Mouse (Mus musculus) kidney, adult 2 months (tissue): ENCODE measurements around the gene Dqx1. TPM values are rescaled to one million over a fixed set of nuclear protein-coding genes. Genes with fewer than 3 reads are reported as not detected.

Experiments used
- DNase-seq: peaks from one replicate; pipeline ENCODE4 v3.0.0; 2021
- H3K27ac ChIP-seq: fragments of 200-500 bp; 2 replicates; pipeline ENCODE4 v1.5.1; 2012; ENCODE audit warnings: low read depth, low read length, control low read depth, inconsistent platforms; ENCODE audit not compliant: insufficient read depth
- H3K27me3 ChIP-seq: fragments of 200-500 bp; replicated peaks from 2 replicates; pipeline ENCODE4 v1.6.1; 2012; ENCODE audit warnings: mild to moderate bottlenecking, moderate library complexity, low read length, inconsistent platforms; ENCODE audit not compliant: control insufficient read depth, insufficient read depth
- H3K36me3 ChIP-seq: fragments of 200-500 bp; 2 replicates; pipeline ENCODE4 v1.6.1; 2012; ENCODE audit warnings: mild to moderate bottlenecking, moderate library complexity, low read length, inconsistent platforms; ENCODE audit not compliant: control insufficient read depth, insufficient read depth
- H3K4me1 ChIP-seq: fragments of 200-500 bp; 2 replicates; pipeline ENCODE4 v1.6.1; 2011; ENCODE audit warnings: low read length; ENCODE audit not compliant: control insufficient read depth, insufficient read depth
- H3K4me3 ChIP-seq: fragments of 200-500 bp; 2 replicates; pipeline ENCODE4 v1.5.1; 2011; ENCODE audit warnings: mild to moderate bottlenecking, low read depth, low read length, control low read depth; ENCODE audit not compliant: insufficient read depth
- CTCF ChIP-seq: fragments of 200-500 bp; conservative IDR thresholded peaks from 2 replicates; pipeline ENCODE4 v1.5.1; 2011; ENCODE audit warnings: low read depth, mild to moderate bottlenecking, control low read depth, low read length, moderate library complexity, mixed read lengths; ENCODE audit not compliant: insufficient read depth, insufficient read length
- POLR2A ChIP-seq: fragments of 200-500 bp; IDR thresholded peaks from one replicate; pipeline ENCODE4 v1.6.1; 2011; ENCODE audit warnings: low read depth, low read length, control low read depth
- WGBS: fragments of 180-500 bp; shearing (Covaris S2); methylation state at CpG from one replicate; pipeline ENCODE4 v1.1.7; 2018; 5-methylcytosine and 5-hydroxymethylcytosine counted together
- polyA plus RNA-seq: library from polyadenylated mRNA; depleted of rRNA; stranded (reverse); fragments of >200 nt; gene quantifications from 2 replicates; pipeline ENCODE4 v1.2.3, GENCODE M21; 2012

The Dqx1 gene
- polyA plus RNA-seq, 1 experiment = 8.8 TPM

DNA sequence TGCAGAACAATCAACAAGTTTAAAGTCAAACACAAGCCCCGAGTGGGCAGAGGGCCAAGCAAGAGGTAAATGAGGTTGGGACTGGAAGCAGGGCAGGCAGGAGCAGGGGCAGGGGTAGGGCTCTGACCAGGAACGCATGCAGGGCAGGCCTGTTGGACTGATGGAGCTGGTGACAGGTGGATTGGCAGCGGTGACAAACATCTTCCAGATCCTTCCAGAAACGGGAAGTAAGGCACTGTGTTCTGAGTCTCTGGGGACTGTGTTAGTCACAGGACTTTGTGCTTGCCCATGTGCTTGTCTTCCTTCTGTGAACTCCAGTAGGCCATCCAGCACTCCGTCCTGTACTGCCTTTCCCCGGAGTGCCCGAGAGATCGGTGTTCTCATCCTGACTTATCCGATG, 12.9 kb upstream of the Dqx1 start:
- Histone ChIP-seq H3K27me3 (no peaks in the 10 kb centered on the region), H3K4me3 (no peak overlapping the region), H3K4me1 (no peaks in the 10 kb centered on the region), H3K36me3 (no peaks in the 10 kb centered on the region), H3K27ac (no peak overlapping the region)
- DNase-seq = peak; percentile 21
- 67% methylated on average over 9 of the region's 9 CpGs for WGBS
- TF ChIP-seq CTCF (no peak), POLR2A (no peak)

DNA sequence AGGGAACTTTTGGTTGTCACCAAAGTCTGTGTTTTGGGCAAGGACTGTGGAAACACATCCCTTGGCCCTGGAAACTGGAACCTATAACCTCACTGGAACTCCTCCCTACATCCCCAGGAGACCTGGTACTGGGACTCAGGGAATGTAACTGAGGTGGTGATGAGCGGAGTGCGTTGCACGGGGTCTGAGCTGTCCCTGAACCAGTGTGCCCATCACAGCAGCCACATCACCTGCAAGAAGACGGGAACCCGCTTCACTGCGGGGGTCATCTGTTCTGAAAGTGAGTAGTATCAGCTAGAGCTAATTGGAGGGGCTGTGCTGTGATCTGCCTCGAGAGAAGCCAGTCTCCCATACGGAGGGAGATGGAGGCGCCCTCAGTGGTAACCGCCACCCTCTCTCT, 8.3 kb upstream of the Dqx1 start:
- Histone ChIP-seq H3K36me3 (no peaks in the 10 kb centered on the region), H3K27ac (no peak overlapping the region), H3K27me3 (no peaks in the 10 kb centered on the region), H3K4me1 (peaks cover 5% of the 10 kb centered on the region), H3K4me3 (no peak overlapping the region)
- no peak for DNase-seq
- TF ChIP-seq POLR2A (no peak), CTCF (no peak)
- WGBS = 79% methylated on average over 10 of the region's 10 CpGs

DNA sequence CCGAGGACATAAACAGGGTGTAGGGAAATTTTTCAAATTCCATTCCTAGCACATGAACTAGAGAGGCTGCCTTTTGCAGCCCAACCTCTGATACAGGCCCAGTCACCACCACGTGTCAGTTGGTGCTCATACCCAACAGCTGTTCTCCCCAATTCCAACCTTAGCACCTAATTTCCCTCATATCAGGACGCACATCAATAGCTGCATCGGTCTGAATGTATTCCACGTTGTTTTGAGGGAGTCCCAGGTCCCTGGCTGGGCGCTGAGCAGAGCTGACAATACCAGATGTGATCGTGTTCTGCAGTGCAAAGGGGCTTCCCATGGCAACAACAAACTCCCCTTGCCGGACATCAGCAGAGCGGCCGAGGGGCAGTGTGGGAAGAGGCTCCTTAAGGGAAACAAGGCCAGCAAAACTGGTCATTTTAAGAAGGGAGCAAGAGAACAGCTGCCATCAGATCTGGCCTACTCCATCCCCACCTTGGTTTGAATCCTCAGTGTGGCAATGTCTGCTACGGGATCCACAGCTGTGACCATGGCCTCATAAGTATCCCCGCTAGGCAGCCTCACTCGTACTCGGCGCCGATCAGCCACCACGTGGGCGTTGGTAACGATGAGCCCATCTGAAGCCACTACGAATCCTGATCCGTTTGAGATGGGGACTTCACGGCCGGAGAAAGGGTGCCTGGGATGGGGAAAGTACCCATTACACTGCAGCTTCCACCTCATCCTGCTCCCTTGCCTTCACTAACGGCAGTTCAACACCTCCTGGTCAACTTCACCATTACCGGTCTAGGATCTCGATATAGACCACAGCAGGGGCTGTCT, 4.3 kb upstream of the Dqx1 start:
- Histone ChIP-seq H3K27ac (no peak overlapping the region), H3K4me3 (peak overlapping the region; percentile 79), H3K27me3 (no peaks in the 10 kb centered on the region), H3K36me3 (no peaks in the 10 kb centered on the region), H3K4me1 (peaks cover 10% of the 10 kb centered on the region)
- 3% methylated on average over 26 of the region's 26 CpGs for WGBS
- peak; percentile 15 for DNase-seq
- TF ChIP-seq CTCF (no peak), POLR2A (no peak)

DNA sequence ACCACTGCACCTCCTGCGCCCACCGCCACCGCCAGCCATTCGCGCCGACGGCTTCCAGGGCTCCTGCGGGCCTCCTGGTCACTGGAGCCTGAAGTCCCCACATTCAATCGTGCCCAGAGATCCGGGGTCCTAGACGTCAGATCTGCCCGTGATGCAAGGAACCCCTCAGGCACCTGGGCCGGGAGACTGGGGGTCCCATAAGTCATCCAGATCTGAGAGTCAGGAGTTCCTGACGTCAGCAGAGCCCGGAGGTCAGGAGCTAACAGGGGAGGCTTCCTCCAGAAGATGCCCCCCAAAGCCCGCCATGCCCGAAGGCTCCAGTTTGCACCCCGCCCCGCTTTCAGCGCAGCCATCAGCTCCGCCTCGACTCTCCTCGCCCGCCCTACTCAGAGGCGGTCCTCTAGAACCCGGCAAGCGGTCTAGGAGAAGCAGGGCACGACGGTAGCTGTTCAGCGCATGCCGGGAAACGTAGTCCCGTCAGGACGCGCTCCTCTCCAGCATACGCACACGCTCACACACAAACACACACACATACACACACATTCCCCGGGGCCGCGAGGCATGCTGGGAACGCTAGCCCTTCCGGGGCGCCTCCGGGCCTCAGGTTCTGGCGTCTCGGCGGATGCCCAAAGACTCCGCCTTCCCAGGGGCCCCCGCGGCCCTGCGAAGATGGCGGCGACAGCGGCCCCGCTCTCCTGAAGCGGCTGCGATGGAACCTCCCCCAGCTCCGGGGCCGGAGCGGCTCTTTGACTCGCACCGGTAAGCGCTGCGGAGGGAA, 3.4 kb upstream of the Dqx1 start, which contains the start of gene Aup1:
TSS of gene Aup1 (plus strand) at position 448 of the 778 bp plus-strand sequence.
- peak; percentile 99 for DNase-seq
- peak within 1 kb of the TSS; percentile 61 for H3K27ac ChIP-seq
- H3K4me3 ChIP-seq = peak within 1 kb of the TSS; percentile 79
- no peaks in the 10 kb centered on the region for H3K27me3 ChIP-seq
- under 1% methylated on average over 64 of the region's 64 CpGs for WGBS
- H3K4me1 ChIP-seq = peaks cover 10% of the 10 kb centered on the region
- H3K36me3 ChIP-seq = no peaks in the 10 kb centered on the region
- TF ChIP-seq CTCF = no peak
- TF ChIP-seq POLR2A = peak; percentile 40

DNA sequence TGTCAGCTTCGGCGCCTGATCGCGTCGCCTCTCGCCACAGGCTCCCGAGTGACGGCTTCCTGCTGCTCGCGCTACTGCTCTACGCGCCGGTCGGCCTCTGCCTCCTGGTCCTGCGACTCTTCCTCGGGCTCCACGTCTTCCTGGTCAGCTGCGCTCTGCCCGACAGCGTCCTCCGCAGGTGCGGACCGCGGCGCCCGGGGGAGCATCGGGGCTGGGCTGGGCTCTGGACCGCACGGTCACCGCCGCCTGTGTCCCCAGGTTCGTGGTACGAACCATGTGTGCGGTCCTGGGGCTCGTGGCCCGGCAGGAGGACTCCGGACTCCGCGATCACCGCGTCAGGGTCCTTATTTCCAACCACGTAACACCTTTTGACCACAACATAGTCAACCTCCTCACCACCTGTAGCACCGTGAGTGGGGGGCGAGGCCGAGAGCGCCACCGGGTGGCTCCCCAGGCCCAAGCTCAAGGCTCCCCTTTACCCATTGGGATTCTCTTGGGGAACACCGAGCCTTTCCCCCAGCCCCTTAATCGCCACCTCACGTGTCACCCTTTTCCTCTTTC, 2.7 kb upstream of the Dqx1 start, which contains the start of gene Htra2:
TSS of gene Htra2 (minus strand) at position 403 of the 561 bp plus-strand sequence.
- peaks cover 10% of the 10 kb centered on the region for H3K4me1 ChIP-seq
- no peaks in the 10 kb centered on the region for H3K27me3 ChIP-seq
- peak within 1 kb of the TSS; percentile 79 for H3K4me3 ChIP-seq
- under 1% methylated on average over 50 of the region's 50 CpGs for WGBS
- TF ChIP-seq CTCF (peak; percentile 30; the same call in 1 of the 2 replicates), POLR2A (no peak)
- no peaks in the 10 kb centered on the region for H3K36me3 ChIP-seq
- peak within 1 kb of the TSS; percentile 61 for H3K27ac ChIP-seq
- no peak for DNase-seq

DNA sequence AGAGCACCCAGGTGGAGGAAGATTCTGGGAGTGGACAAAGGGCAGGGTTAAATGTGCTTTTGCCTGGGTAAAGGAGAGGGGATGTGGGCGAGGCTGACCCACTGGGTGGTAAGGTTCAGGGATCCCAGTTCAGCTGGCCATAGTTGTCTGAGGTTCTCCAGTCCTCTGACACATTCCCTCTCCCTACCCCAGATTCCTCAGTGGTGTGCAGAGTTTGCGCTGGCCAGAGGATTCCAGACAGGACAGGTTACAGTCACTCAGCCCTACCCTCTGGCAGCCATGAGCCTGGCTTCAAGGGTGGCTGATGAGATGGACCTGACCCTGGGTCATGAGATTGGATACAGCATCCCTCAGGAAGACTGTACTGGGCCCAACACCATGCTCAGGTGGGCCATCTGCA, 1.1 kb downstream of the Dqx1 start:
- no peak overlapping the region for H3K27ac ChIP-seq
- no peaks in the 10 kb centered on the region for H3K36me3 ChIP-seq
- DNase-seq = no peak
- 81% methylated on average over 2 of the region's 2 CpGs for WGBS
- no peak overlapping the region for H3K4me3 ChIP-seq
- peaks cover 5% of the 10 kb centered on the region; the same call in 1 of the 2 replicates for H3K4me1 ChIP-seq
- no peaks in the 10 kb centered on the region for H3K27me3 ChIP-seq
- TF ChIP-seq POLR2A = no peak
- TF ChIP-seq CTCF = no peak
